Mouse (Mus musculus) forebrain, postnatal 0 days (tissue): ENCODE measurements around the gene Atp9a. TPM values are rescaled to one million over a fixed set of nuclear protein-coding genes. Genes with fewer than 3 reads are reported as not detected.

Experiments
- ATAC-seq: fragments of 200-750 bp; cut with Nextera tagmentation; 2 replicates; pipeline ENCODE4 v1.8.0; 2017; ENCODE audit warnings: mild to moderate bottlenecking, moderate library complexity
- DNase-seq: peaks from one replicate; pipeline ENCODE4 v3.0.0-alpha.2; 2015
- H3K27ac ChIP-seq: fragments of 300-500 bp; sonication (generic); 2 replicates; pipeline ENCODE4 v1.5.1; 2014; ENCODE audit warnings: low read depth, mild to moderate bottlenecking, antibody characterized with exemption, low read length, moderate library complexity, mixed read lengths
- H3K27me3 ChIP-seq: fragments of 300-500 bp; sonication (generic); 2 replicates; pipeline ENCODE4 v1.6.1; 2014; ENCODE audit warnings: mild to moderate bottlenecking, low read length, mixed read lengths; ENCODE audit not compliant: insufficient read depth
- H3K36me3 ChIP-seq: fragments of 300-500 bp; sonication (generic); 2 replicates; pipeline ENCODE4 v1.6.1; 2014; ENCODE audit warnings: mild to moderate bottlenecking, moderate library complexity; ENCODE audit not compliant: insufficient read depth
- H3K4me1 ChIP-seq: fragments of 300-500 bp; sonication (generic); 2 replicates; pipeline ENCODE4 v1.6.1; 2014; ENCODE audit warnings: antibody characterized with exemption; ENCODE audit not compliant: insufficient read depth
- H3K4me2 ChIP-seq: fragments of 300-500 bp; sonication (generic); 2 replicates; pipeline ENCODE4 v1.6.1; 2014; ENCODE audit warnings: low read depth, mild to moderate bottlenecking, moderate library complexity
- H3K4me3 ChIP-seq: fragments of 300-500 bp; sonication (generic); 2 replicates; pipeline ENCODE4 v1.5.1; 2014; ENCODE audit warnings: low read depth, low read length, mixed read lengths
- H3K9ac ChIP-seq: fragments of 300-500 bp; sonication (generic); 2 replicates; pipeline ENCODE4 v1.6.1; 2014; ENCODE audit warnings: mild to moderate bottlenecking
- H3K9me3 ChIP-seq: fragments of 300-500 bp; sonication (generic); 2 replicates; pipeline ENCODE4 v1.6.1; 2016; ENCODE audit warnings: low read length
- CTCF ChIP-seq: sonication (generic); IDR thresholded peaks from 2 replicates; pipeline ENCODE4 v1.5.1; 2016; ENCODE audit warnings: antibody characterized with exemption, control low read depth, low read depth
- WGBS: fragments of 180-500 bp; shearing (Covaris S2); extraction: QIAGEN DNeasy Blood & Tissue Kit; methylation state at CpG from one replicate; pipeline ENCODE4 v1.1.7; 2014; 5-methylcytosine and 5-hydroxymethylcytosine counted together
- microRNA-seq, 2 experiments: library from miRNA; unstranded; fragments of <30 nt; microRNA quantifications; one replicate each; pipeline ENCODE4; 2016
- polyA plus RNA-seq: library from polyadenylated mRNA; unstranded; fragments of >200 nt; fragmentation: Nextera tagmentation; extraction: Ambion mirVana; gene quantifications from 2 replicates; pipeline ENCODE4 v1.2.1, GENCODE M21; 2015
- total RNA-seq: library from RNA; depleted of rRNA; stranded (reverse); fragments of >200 nt; gene quantifications from 2 replicates; pipeline ENCODE4 v1.2.3, GENCODE M21; 2014; rRNA removed

Atp9a gene
- total and polyA plus RNA-seq, 2 experiments from 2014 or later: 143 to 497 TPM

GRCm38 (mm10) chr2:168587159-168587558 lies 155.1 kb downstream of the Atp9a start:
- no peak overlapping the region for H3K4me2 ChIP-seq
- H3K9me3 ChIP-seq: no peaks in the 10 kb centered on the region
- no peaks in the 10 kb centered on the region for H3K36me3 ChIP-seq
- H3K4me1 ChIP-seq: peaks cover 16% of the 10 kb centered on the region; the same call in 1 of the 2 replicates
- H3K27ac ChIP-seq: no peak overlapping the region
- ATAC-seq (no peak), DNase-seq (no peak)
- H3K9ac ChIP-seq: no peak overlapping the region
- TF ChIP-seq CTCF: no peak
- 55% methylated on average over 8 of the region's 8 CpGs for WGBS
- no peak overlapping the region for H3K4me3 ChIP-seq
- peaks cover 4% of the 10 kb centered on the region; the same call in 1 of the 2 replicates for H3K27me3 ChIP-seq

- no peaks in the 10 kb centered on the region for H3K36me3 ChIP-seq
- H3K4me1 ChIP-seq: peaks cover 16% of the 10 kb centered on the region; the same call in 1 of the 2 replicates
- WGBS: 85% methylated on average over 12 of the region's 12 CpGs
- no peak for DNase-seq
- peaks cover 4% of the 10 kb centered on the region; the same call in 1 of the 2 replicates for H3K27me3 ChIP-seq
- no peak for ATAC-seq
- H3K9me3 ChIP-seq: no peaks in the 10 kb centered on the region
- no peak overlapping the region for H3K4me2 ChIP-seq
- H3K4me3 ChIP-seq: no peak overlapping the region
- TF ChIP-seq CTCF: no peak
- H3K9ac ChIP-seq: no peak overlapping the region
- H3K27ac ChIP-seq: no peak overlapping the region
Observed at GRCm38 (mm10) chr2:168586512-168586911, 155.7 kb downstream of the Atp9a start.

- ATAC-seq: no peak
- no peak overlapping the region for H3K4me3 ChIP-seq
- H3K27ac ChIP-seq: no peak overlapping the region
- H3K4me2 ChIP-seq: no peak overlapping the region
- no peaks in the 10 kb centered on the region for H3K27me3 ChIP-seq
- H3K4me1 ChIP-seq: peaks cover 14% of the 10 kb centered on the region; the same call in 1 of the 2 replicates
- DNase-seq: no peak
- whole genome bisulfite sequencing: 55% methylated on average over 6 of the region's 6 CpGs
- no peak for TF ChIP-seq CTCF
- H3K9ac ChIP-seq: no peak overlapping the region
- no peaks in the 10 kb centered on the region for H3K36me3 ChIP-seq
- no peaks in the 10 kb centered on the region for H3K9me3 ChIP-seq
Observed at GRCm38 (mm10) chr2:168584857-168585256, 157.4 kb downstream of the Atp9a start.

Small RNA genes lying within 50 kb of the gene (microRNA-seq; reads per million reads assigned to microRNA genes)
- gene Mir7004: 2.3 to 3.8 reads per million in 2 experiments

Other genes with a start within 250 kb of the Atp9a start
- 2.1 and 3.1 TPM in 2 replicates for gene Nfatc2, start 140.8 kb downstream of the Atp9a start, total RNA-seq
- gene Nfatc2, start 140.8 kb downstream of the Atp9a start, polyA plus RNA-seq: 2.0 and 3.2 TPM in 2 replicates
- gene Sall4, start 25.5 kb upstream of the Atp9a start, total RNA-seq: 0.10 and 0.31 TPM in 2 replicates
- 0.05 and 0.06 TPM in 2 replicates for gene Sall4, start 25.5 kb upstream of the Atp9a start, polyA plus RNA-seq
- gene Zfp64, start 213.2 kb upstream of the Atp9a start, total RNA-seq: 26.0 and 32.3 TPM in 2 replicates
- 27.6 and 29.6 TPM in 2 replicates for gene Zfp64, start 213.2 kb upstream of the Atp9a start, polyA plus RNA-seq